Mouse (Mus musculus): ENCODE data around the gene Orai1.

Gene Orai1

DNA sequence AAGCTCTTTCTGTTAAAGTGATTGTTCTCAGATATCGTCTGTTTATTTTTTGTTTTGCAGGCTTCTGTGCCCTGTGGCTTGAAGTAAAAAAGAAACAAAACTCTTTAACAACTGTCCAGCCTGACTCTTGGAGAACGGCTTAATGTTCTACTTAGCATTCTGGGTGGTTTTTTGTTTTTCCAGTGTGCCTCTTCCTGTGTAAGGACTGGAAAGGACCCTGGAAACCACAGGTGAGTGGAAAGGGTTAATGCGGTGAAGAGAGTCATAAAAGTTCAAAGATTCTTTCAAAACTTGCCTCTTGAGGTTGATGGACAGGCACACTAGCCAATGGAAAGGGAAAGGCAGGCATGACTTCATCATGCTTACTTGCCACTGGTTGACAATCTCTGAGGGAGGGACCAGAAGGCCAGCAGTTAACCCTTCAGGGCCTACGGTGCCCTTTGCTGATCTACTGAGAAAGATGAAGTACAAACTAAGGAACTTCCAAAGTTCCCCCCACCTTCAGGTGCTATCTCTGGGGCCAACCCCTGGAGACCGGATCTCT is 20.5 kb upstream of the Orai1 start:
- in situ Hi-C loops (cut with MboI, MseI) = no loop called here

DNA sequence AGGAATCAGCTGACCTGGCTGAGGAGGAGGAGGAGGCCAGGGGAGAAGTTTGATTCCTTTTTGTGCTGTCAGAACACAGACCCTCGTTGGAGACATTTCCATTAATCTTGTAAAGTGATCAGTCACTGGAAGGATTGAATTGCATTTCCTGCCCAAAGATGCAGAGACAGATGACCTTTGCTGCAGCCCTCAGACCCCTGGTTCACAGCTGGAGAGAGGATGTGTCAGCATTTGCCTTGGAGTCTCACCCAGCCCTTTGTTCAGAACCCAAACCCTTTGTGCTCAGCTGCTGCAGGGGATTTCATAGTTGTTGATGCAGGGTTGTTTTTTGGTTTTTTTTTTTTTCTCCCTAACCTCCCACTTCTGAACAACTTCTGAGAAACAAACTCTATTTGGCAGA is 20.0 kb upstream of the Orai1 start:
- in situ Hi-C loops (cut with MboI, MseI) = loop anchor here (5.0 kb wide), 1 partner anchor 552 kb away; no protein-coding TSS in a partner anchor

DNA sequence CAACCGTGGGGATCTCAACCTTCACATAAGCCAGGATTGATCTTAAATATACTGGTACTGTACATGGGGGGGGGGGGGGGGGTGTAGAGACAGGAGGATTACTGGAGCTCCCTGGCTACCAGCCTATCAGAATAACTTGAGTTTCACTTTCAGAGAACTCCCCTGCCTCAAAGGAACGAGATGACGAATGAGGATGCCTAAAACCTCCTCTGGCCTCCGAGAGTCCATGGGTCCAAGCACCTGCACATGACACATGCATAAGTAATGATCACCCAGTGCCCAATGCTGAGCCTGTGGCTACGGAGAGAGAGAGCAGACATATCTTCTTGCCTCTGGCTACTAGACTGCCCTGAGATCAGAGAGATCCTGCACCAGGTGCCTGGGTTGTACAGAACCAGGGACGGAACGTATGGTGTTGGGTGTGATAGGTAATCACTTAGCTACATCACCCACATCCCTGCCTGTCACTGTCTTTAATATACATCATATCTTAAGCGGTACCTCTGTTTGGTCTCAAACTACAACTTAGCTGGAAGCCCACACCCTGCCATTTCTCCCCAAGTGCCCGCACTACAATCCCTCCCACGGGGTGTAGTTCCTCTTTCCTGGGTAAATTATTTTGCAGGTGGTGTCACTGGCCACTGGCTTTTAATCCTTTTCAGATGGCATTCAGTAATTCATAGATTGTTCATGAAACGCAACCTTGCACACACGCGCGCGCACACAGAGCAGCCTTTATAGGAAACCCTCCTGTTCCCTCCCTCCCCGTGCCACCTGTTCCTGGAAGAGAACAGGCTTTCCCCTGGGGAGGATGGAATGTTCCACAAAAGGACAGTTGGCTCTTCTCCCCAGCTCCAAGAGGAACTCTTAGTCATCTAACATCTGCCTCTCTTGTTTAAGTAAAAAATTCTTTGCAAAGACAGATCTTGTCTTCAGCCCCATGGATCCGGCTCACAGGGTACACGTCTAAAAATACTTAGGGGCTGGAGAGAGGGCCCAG is 17.4 kb upstream of the Orai1 start:
- in situ Hi-C loops (cut with MboI, MseI) = loop anchor here (5.0 kb wide), 1 partner anchor 550 kb away; no protein-coding TSS in a partner anchor

DNA sequence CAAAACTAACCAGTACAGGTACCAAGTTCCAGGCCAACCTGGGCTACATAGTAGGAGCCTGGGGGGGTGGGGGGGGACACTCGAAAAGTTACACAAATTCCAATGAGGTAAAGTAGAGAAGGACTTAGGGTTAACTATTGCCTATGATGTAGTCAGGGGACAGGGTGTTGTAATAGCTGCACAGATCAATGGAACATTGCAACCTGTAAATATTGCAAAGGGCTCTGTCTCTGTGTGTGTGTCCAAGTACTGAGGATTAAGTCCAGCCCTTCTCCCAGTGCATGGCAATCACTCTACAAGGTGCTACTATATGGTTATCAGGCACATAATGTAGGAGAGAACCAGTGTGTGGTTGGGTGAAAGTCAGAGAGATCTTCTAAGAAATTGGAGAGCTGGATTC is 14.0 kb upstream of the Orai1 start:
- in situ Hi-C loops (cut with MboI, MseI) = loop anchor here (25.0 kb wide), 1 partner anchor 1861 kb away; the partner anchor contains the start of genes Ccdc92 and Zfp664

DNA sequence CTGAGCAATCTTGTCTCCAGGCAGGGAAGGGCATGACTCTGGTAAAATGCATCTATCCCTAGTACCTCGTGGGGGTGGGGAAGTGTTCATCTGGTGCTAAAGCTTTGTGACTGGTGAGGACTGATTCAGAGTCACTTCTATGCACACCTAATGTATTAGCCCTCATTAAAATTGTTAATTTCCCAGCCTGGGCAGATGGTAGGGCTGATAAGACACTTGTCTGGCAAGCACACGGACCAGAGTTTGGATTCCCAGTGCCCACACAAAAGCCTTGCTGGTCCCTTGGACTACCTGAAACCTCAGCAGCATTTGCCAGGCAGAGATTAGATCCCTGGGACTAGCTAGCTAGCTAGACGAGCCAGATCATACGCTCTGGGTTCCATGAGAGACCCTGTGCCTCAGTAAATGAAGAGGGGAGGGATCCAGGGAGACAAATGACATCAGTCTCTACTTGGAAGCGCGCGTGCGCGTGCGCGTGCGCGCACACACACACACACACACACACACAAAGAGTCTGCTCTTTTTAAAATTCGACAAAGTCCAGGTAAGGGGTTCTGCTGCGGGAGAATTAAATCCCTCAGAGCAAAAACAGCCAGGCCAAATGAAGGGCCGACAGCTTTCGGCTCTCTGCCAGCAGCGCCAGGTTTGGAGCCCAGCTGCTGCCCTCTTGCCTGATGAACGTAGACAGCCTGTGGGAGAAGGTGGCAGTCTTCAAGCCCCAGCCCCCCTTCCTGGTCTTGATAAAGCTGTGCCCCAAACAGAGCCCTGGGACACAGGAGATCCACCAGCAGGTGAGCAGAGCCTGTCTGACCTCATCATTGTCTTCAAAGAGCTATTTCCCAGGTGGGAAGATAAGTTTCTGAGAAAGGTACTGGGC is 8.9 kb upstream of the Orai1 start:
- in situ Hi-C loops (cut with MboI, MseI) = loop anchor here (25.0 kb wide), 1 partner anchor 1856 kb away; the partner anchor contains the start of genes Ccdc92 and Zfp664

DNA sequence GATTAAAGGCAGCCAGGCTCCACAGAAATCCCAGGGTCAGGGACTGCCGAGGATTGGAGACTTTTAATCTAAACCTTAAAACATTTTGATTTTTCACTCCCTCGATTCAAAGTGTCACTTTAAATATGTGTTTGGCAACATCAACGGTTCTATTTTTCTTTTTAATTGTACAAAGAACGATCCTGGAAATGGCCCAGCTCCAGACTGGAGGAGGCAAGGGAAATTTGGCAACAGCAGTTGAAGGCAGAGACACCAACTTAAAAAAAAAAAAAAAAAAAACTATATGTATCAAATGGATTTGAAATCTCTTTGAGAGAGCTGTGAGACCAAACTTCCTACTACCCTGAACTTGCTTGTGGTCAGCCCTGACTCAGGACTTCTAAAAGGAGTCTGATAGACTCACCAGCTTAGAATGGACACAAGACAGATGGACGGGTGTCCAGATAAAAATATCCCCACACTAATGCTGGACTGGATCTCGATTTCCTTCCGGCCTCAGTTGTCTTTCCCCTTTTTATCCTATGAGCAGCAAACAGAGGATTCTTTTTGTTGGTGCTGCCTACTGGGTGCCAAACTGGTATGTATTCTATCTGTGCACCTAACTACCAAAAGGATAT is 5.9 kb upstream of the Orai1 start:
- in situ Hi-C loops (cut with MboI, MseI) = loop anchor here (25.0 kb wide), 1 partner anchor 1853 kb away; the partner anchor contains the start of genes Ccdc92 and Zfp664

DNA sequence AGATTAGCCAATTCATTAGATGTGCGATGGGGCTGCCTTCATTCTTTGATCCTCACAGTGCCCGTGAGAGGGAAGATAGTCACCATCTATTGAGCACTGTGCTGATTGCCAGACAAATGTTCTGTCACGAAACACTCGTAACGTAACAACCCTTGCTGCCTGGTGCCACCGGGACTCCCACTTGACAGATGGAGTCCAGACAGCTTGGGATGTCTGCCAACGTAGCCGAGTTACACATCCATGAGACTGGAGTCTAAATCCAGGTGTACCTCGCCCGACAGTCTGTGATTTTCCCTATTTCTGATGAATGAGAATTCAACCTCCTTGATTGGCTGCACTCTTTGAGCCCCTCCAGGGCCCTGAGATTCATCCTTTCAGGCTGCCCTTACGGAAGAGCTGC is 5.0 kb upstream of the Orai1 start:
- in situ Hi-C loops (cut with MboI, MseI) = loop anchor here (5.0 to 25.0 kb wide), 2 partner anchors 43 to 1852 kb away; partner anchors contain the start of genes Ccdc92 and Zfp664

DNA sequence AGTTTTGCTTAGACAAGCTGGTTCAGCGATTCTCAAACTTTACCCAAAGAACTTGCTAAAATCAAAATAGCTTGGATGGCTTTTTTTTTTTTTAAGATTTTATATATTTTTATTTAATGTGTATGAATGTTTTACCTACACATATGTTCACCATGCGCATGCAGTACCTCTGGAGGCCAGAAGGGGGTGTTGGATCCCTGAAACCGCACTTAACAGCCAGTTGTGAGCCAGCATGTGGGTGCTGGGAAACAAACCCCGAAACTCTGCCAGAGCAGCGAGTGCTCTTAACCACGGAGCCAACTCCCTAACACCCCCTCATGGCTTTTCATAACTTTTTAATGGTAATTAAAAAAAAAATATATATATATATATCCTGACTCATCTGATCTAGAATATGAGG is 4.1 kb upstream of the Orai1 start:
- in situ Hi-C loops (cut with MboI, MseI) = loop anchor here (5.0 to 25.0 kb wide), 2 partner anchors 44 to 1851 kb away; partner anchors contain the start of genes Ccdc92 and Zfp664

DNA sequence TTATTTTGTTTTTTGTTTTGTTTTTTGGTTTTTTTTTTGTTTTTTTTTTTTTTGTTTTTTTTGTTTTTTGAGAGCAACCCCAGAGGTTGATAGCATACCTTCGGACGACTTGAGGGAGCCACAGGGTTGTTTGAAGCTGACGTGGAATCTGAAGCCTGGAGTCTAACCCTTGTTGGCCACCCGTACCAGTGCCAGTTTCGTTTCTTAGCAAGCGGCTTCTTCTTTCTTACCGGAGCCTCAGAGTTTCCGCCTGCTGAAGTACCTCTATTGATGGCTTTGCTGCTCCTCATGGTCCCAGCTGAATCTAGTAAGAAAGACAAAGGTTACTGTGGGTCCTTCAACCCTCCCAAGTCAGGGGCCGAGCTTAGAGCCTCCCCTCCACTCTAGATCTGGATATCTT is 3.2 kb upstream of the Orai1 start:
- in situ Hi-C loops (cut with MboI, MseI) = loop anchor here (5.0 to 25.0 kb wide), 2 partner anchors 44 to 1851 kb away; partner anchors contain the start of genes Ccdc92 and Zfp664

DNA sequence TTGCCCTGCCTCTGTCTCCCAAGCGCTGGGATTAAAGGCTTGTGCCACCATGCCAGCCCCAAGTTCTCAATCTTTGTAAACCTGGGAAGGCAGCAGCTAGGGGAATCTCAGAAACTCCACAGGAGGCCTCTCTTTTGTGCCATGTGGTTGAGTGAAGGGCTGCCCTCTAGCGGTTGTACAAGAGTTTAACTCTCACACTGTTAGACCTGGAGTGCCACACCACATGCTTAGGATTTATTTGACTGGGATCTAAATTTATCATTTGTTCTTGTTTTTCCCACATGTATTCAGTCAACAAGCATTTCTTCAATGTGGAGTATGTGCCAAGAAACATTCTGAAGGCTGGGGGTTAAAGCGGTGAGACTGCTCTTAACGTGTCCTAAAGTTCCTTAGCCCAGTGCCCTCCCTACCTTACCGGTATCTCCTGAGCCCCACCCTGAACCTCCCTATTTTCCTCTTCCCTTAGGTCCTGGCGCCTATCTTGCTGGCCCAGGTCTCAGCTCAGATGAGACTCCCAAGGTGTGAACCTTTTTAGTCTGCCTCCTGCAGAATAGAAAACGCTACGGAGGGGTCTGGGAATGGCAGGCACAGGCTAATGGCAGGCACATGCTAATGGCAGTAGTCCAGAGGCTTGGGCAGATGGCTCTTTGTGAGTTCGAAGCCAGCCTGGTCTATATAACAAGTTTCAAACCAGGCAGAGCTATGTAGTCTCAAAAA is 1.1 kb upstream of the Orai1 start:
- in situ Hi-C loops (cut with MboI, MseI) = loop anchor here (5.0 to 25.0 kb wide), 2 partner anchors 46 to 1849 kb away; partner anchors contain the start of genes Ccdc92 and Zfp664

DNA sequence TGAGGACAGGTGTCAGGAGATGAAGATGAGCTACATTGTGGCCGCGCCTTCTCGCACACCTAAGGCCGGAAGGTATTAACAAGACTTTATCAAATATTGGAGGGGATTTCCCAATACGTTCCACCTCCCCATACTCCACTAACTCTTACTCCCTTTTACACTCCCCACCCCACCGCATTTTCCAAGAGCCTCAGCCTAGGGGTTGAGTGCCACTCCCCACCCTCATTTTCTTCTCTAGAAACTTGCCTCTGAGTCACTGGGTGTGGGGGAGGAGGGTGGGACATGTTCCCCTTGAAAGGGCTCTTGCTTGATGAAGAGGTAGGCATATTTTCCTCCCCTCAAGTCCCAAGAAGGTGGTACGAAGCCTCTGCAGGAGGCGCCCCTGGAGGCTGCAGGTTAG is 1.0 kb downstream of the Orai1 start:
- in situ Hi-C loops (cut with MboI, MseI) = loop anchor here (25.0 kb wide), 1 partner anchor 1846 kb away; the partner anchor contains the start of genes Ccdc92 and Zfp664

DNA sequence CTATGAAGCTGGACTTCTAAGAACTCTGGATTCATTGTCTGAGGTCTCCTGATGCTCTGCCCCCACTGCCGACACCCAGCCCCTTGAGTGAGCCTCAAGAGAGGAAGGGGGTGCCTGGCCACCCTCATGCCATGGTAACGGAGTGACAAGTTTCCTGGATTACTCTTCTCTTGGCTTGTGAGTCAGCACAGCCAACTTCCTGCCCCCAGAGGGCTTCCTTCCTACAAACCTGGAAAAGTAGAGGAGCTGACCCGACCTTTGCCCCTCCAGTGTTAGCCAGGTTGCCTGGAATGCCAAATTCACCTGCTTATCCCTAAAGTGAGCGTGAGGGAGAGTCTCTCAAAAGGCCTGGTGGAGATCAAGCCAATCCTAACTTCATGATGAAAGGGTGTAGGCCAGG is 2.6 kb downstream of the Orai1 start:
- in situ Hi-C loops (cut with MboI, MseI) = loop anchor here (25.0 kb wide), 1 partner anchor 1845 kb away; the partner anchor contains the start of genes Ccdc92 and Zfp664

DNA sequence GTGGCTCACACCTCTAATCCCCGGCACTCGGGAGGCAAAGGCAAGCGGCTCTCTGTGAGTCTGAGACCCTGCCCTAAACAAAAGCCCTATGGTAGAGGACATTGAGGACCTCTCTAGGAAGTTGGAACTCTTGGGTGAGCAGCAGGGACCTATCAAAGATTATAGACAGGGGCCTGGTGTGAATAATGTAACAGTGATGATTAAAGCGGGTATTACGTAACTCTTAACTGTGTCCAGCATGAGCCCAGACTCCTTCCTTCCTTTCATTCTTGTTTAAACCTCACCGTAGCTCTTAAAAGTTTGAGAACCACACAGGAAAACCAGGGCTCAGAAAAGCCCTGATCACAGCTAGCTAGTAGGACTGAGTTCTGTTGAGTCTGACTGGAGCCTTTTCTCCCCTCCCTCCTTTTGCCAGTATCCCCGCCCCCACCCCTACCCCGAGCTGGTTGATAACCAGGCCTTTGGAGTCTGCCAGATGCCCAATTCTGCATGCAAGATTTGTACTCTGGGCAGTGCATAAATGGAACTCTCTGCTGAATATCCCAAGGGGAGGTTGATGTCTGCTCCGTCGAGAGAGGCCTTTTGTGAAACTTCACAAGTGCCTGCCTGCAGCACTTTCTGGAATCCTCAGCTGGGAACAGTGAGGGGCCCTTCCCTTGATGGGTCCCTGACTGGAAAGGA is 4.6 kb downstream of the Orai1 start:
- in situ Hi-C loops (cut with MboI, MseI) = loop anchor here (25.0 kb wide), 1 partner anchor 1843 kb away; the partner anchor contains the start of genes Ccdc92 and Zfp664

DNA sequence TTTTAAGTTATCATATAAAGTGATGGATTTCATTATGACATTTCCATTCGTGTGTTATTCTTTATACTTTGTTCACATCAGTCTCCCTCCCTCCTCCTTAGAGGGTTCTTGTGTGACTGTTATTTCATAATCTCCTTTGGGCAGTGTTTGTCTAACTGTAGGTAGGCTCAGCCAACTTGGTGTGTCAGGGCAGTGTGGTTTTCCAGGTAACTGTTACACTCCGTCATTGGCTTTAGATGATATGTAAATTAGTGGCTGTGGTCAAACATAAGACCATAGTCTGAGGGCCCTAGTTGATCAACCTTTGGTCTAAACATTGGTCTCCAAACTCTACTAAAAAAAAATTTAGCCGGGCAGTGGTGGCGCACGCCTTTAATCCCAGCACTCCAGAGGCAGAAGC is 5.6 kb downstream of the Orai1 start:
- in situ Hi-C loops (cut with MboI, MseI) = loop anchor here (25.0 kb wide), 1 partner anchor 1842 kb away; the partner anchor contains the start of genes Ccdc92 and Zfp664

DNA sequence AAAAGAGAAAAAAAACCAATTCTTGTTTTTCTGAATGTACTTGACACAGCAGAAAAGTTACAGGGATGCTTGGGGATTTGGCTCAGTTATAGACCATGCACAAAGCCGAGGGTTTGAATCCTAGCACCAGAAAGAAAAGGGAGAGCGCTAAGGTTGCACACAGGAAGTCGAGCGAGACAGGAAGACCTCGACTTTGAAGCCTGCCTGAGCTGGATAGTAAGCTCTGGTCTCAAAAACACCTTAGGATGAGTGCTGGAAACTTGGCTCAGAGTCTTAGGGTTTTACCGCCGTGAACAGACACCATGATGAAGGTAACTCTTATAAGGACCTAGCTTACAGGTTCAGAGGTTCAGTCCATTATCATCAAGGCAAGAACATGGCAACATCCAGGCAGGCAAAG is 6.6 kb downstream of the Orai1 start:
- in situ Hi-C loops (cut with MboI, MseI) = loop anchor here (25.0 kb wide), 1 partner anchor 1841 kb away; the partner anchor contains the start of genes Ccdc92 and Zfp664

DNA sequence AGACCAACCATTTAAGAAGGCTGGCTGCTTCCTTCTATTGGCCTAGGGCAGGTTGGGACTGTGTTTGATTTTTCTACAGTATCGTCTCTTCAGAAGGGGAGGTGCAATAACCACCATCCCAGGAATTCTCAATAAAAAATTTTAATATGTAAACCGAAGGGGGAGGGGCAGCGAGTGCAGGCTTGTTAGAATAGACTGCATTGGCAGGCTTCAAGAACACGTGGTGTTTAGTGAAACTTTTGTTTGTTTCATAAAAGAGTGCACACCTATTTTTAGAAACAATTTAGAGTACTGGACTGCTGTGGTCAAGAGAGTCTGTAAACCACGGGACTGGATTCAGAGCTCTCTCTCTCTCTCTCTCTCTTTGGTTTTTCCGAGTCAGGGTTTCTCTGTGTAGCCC is 8.2 kb downstream of the Orai1 start:
- in situ Hi-C loops (cut with MboI, MseI) = loop anchor here (25.0 kb wide), 1 partner anchor 1839 kb away; the partner anchor contains the start of genes Ccdc92 and Zfp664

DNA sequence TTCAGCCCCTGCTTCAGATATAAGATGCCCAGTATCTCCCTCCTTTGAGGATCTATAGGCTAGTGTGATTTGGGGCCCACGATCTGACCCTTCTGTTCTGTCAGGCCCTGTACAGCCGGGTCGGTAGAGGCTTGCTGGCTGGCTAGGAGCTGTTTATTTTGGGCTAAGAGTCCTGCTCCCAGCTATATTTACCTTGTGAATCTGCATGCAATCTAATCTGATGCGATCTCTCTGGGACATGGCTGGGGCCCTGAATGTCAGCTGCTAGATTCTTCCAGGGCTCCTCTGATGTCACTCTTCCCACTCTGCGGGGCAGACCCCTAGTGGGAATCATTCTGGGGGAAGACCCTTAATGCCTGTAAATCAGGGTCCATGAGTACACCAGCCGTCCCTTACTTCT is 9.4 kb downstream of the Orai1 start:
- in situ Hi-C loops (cut with MboI, MseI) = loop anchor here (25.0 kb wide), 1 partner anchor 1838 kb away; the partner anchor contains the start of genes Ccdc92 and Zfp664

DNA sequence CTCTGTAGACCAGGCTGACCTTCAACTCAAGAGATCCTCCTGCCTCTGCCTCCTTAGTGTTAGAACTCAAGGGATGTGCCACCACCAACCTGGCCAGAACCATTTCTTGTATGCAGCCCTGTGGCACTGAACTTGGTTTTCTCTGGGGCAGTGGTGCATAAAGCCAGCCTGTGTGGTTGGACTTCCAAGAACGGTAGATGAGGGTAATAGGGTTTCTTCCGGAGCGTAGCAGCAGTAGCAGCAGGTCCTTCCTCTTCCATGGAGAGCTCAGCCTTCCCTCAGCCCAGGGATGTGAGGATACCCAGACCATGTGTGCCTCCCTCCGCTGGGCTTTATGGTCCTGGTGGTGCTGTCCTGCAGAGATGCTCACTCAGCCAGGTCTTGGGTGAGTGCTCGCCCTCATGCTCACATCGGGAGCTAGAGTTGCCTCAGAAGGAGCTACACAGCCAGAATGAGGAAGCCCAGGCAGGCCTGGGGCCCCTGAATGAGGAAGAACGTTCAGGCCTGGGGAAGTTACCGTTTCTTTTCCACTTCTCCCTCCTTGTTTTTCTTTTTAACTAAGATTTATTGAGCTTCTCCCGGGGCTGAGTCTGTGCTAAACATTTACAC is 10.2 kb downstream of the Orai1 start:
- in situ Hi-C loops (cut with MboI, MseI) = loop anchor here (25.0 kb wide), 1 partner anchor 1837 kb away; the partner anchor contains the start of genes Ccdc92 and Zfp664

Data from T-helper 1 cell (primary cell).